Mouse (Mus musculus): ENCODE results near the gene Prss54.

Gene Prss54

GRCm38 (mm10) chr8:95555963-95556362 is 20.2 kb downstream of the Prss54 start:
- in situ Hi-C loops (cut with MboI, MseI) = loop anchor here (10.0 kb wide), 1 partner anchor 801 kb away; no protein-coding TSS in a partner anchor

- in situ Hi-C loops (cut with MboI, MseI) = loop anchor here (10.0 kb wide), 1 partner anchor 797 kb away; no protein-coding TSS in a partner anchor
These were observed 24.6 kb downstream of the Prss54 start for GRCm38 (mm10) chr8:95551577-95551976.

DNA sequence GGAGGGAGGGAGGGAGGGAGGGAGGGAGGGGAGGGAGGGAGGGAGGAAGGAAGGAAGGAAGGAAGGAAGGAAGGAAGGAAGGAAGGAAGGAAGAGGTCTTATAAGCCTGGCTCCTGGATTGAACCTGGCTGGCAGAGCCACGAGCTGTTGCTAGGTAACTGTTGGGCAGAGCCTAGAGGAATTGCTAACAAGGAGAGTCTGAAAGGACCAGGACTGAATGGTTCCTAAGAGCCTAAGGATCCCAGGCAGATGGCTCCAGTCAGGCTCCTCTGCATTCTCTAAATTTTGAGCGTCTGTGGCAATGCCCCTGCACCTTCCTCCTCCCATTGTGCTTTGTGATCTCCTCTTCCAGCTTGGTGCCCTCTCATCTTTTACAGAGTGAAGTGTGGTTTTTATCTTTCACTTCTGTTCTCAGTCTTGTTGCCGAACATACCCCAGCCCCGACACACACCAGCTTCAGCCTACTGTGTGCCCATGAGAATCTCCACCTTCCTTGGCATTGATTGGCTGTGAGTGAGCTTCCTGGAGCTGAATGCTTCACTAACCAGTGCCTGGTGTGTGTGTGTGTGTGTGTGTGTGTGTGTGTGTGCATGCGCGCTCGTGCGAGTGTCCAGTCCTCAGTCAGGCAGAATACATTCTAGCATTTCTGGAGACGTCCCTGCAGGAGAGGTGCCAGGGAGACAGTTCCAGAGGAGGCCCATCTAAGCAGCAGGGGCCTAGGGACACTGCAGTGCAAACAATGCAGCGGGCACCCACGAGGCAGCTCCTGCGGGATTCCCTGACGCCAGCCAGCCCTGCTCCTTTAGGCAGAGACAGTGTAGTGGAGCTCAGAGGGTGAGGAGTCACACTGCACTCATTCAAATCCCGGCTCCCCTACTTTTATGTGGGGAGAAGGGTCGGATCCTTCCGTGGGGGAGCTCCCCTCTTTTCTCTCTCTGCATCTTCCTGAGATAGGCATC is 26.0 kb downstream of the Prss54 start:
- in situ Hi-C loops (cut with MboI, MseI) = loop anchor here (10.0 kb wide), 1 partner anchor 795 kb away; no protein-coding TSS in a partner anchor

DNA sequence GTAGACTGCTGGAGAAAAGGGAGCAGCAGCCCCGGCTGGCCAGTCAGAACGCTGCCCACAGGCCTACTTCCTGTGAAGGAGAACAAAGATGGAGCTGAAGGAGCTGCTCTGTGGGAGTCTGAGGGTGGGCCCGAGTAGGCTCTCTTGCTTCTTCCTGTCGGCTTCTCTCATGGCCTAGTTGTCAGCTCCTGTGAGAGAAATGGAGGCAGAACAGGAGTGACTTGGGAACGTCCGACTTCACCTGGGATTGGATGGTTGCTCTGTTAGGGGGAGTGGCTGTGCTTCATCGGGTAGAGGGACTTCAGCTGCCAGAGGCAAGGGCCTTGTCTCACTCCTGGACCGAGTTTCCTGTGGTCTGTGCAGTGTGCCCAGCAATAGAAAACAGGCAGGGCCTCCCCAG is 28.2 kb downstream of the Prss54 start:
- in situ Hi-C loops (cut with MboI, MseI) = no loop called here

DNA sequence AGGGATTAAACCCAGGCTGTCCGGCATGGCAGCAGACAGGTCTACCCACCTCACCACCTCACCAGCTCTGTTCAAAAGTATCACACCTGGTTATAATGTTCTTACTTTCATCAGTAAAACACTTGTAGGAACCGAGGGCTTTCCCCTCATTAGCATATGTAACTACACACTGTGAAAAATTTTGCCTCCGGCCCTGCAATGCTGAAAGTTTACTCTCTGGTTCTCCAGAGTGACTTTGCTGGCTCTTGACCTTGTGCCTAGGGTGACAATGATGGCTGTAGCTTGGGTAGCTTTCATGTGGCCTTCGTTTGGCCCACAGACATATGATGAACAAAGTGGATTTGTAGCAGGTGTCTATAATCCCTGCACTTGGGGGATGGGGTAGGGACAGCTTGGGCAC is 29.2 kb downstream of the Prss54 start:
- in situ Hi-C loops (cut with MboI, MseI) = no loop called here

GRCm38 (mm10) chr8:95545815-95546214 is 30.3 kb downstream of the Prss54 start:
- in situ Hi-C loops (cut with MboI, MseI) = no loop called here

- in situ Hi-C loops (cut with MboI, MseI) = no loop called here
These were observed 33.1 kb downstream of the Prss54 start for GRCm38 (mm10) chr8:95543065-95543464.

- in situ Hi-C loops (cut with MboI, MseI) = no loop called here
These were observed 33.9 kb downstream of the Prss54 start for GRCm38 (mm10) chr8:95542191-95542590.

DNA sequence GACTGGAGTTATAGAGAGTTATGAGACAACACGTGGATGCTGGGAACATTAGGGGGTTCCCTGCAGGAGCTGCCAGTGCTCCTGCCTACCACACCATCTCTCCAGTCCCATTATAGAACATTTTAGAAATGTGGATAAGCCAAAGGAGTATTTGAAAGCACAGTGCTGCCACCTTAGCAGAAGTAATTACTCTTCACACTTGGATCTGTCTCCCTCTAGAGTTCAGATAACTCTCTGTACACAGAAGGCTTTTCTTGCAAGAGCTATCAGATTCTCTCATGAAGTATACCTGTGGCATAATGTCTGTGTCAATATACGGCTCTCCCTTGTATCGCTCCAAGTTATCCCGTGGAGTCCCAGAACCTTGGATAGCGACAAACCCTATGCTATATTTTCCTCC is 36.7 kb downstream of the Prss54 start:
- in situ Hi-C loops (cut with MboI, MseI) = no loop called here

DNA sequence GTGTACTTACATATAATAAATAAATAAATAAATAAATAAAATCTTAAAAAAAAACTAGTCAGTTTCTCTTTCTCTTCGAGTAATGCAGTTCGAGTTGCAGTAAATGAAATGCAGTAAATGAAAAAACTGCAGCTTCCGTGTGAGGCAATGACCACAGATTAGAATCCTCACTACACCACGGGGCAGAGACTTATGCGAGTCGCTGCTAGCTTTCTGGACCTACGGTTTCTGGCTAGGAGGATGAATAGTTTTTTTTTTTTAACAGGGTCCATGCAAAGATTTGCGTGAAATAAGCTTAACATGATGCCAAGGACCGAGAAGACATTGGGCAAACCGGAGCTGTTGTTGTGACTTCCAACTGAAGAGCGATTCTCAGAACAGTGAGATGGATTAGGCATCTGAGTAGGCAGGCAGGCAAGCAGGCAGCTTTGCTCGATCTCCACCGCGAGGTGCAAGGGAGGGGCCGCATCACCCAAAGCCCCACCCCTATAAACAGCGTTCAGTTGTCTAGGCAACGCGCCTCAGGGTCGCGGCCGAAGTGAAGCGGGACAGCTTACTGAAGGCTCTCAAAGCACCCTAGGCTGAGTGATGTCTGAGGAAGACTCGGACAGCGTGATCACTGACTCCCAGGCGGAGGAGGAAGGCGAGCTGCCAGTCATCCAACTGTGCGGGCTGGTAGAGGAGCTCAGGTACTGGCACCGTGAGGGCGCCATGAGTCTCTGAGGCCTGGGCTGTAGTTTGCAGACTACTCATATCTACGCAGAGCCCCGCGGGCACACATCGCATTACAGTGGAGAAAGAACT is 42.4 kb downstream of the Prss54 start, which contains the start of gene Ccdc113:
Ccdc113 (plus strand) TSS at position 502 of the 804 bp plus-strand sequence.
- in situ Hi-C loops (cut with MboI, MseI) = no loop called here

DNA sequence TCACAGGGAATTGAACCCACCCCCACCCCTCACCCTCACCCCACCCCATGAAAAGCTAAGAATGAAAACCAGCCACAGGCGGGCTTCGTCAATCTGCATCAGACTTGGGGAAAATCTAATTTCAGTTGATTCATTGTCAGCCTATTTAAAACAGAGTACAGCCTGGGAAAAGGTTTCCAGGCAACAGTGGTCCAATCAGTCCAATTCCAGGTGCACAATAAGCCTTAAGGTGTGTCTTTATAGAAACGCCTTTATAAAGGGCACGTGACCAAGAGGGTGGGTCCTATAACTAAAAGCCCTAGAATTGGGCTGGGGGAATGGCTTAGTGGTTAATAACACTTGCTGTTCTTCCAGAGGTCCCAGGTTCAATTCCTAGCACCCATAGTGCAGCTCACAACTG is 43.9 kb downstream of the Prss54 start:
- in situ Hi-C loops (cut with MboI, MseI) = no loop called here

- in situ Hi-C loops (cut with MboI, MseI) = no loop called here
These were observed 47.3 kb downstream of the Prss54 start for GRCm38 (mm10) chr8:95528750-95529310.

DNA sequence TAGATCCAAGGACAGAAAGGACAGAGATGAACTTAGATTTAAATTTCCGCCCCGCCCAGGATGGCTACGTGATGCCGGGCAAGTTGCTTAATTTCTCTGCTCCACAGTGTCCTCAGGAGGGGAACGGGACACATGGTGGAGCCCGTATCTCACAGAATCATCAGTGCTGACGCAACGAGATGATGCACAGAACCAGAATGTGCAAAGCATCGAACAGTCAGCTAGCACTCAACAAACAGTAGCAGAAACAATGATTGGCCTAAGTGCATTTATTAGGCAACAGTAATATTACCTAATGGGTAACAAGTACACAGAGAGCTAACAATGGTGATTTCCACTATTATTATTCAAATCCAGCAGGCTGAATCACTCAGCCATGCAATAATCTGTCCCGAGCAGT is 47.9 kb downstream of the Prss54 start:
- in situ Hi-C loops (cut with MboI, MseI) = no loop called here

GRCm38 (mm10) chr8:95523991-95524390 is 52.1 kb downstream of the Prss54 start:
- in situ Hi-C loops (cut with MboI, MseI) = no loop called here

GRCm38 (mm10) chr8:95516928-95517327 is 59.2 kb downstream of the Prss54 start:
- in situ Hi-C loops (cut with MboI, MseI) = no loop called here

DNA sequence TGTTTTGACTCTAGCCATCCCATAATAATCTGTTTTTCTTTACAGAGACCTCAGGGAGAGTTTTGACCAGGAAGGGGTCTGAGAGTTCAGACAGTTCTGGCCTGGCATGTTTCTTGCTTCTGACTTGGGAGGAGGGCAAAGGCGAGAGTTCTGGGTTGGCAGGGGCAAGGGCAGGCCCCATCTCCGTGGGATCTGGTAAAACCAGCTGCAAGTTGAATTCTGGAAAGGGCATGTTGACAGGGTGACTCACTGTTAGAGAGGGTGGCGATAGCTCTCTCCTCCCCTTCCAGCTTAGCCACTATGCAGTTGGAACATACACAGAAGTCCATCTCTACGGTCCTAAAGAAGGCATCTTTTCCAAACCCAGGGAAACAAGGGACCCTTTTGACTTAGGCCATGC is 62.9 kb downstream of the Prss54 start:
- in situ Hi-C loops (cut with MboI, MseI) = no loop called here

DNA sequence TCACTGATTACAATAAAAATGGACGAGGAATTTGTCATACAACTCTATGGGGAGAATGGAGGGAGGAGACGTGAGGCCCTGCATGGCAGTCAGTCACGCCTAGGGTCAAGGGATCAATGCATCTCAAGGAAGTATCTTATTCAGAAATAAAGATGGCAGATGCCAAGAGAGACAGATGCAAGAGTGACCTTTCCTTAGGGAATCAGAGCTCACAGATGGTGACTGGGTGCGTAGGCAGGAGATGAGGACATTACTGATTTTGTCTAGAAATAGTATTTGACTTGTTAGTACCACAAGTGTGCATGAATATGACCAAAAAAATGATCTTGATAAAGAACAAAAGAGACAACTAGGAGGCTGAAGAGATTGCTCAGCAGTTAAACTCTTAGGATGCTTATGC is 63.9 kb downstream of the Prss54 start:
- in situ Hi-C loops (cut with MboI, MseI) = no loop called here
